Mouse (Mus musculus): Measurements from ENCODE around the gene Gm42420. TPM values are rescaled to one million over a fixed set of nuclear protein-coding genes. Genes with fewer than 3 reads are reported as not detected.

Gene Gm42420
- total and polyA plus RNA-seq, 3 experiments, result 0.66 to 2.6 (median 2.1) TPM

DNA sequence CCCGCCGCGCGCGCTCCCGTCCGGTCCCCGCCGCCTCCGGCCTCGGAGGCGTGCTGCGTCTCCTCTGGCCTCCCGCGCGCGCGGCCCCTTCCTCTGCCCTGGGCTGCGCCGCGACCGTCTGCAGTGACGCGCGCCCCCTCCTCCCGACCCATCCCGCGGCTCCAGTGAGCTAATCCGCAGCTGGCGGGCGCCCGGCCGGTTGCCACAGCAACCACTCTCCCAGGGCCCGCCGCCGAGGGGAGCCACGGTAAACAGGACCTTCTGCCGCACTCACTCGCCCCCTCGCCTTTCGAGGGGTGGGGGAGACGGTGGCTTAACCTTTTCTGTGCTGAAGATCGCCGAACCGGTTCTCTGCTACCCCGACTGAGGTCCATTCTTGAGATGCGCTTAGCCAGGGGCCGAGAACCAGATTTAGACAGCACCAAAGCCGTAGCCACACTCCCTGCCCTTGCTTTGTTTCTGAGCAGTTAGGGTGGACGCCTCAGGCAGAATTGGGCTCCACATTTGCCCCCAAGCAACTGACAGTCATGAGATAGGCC, 27.8 kb upstream of the Gm42420 start, which contains the start of gene Dennd2a (continued):
- TF ChIP-seq MAZ (IDR thresholded peaks at IDR 0.05; ENCODE audit: low read depth, low read length) (0 out of 2 replicates have a peak, but pooled peaks have one; percentile 23), ZMIZ1 (IDR thresholded peaks at IDR 0.05; ENCODE audit: low read depth, low read length) (no peak), SMC3 (IDR thresholded peaks at IDR 0.05; ENCODE audit: low read depth, low read length) (no peak), MAX (IDR thresholded peaks at IDR 0.05; ENCODE audit: low read length) (no peak), HCFC1 (IDR thresholded peaks at IDR 0.05; ENCODE audit: low read depth, low read length) (no peak), ZKSCAN1 (IDR thresholded peaks at IDR 0.05; ENCODE audit: borderline replicate concordance, low read depth, low read length) (no peak), ELF1 (IDR thresholded peaks at IDR 0.05; ENCODE audit: low read depth, low read length) (no peak), TCF12 (IDR thresholded peaks at IDR 0.05; ENCODE audit: low read depth, low read length) (0 out of 2 replicates have a peak, but pooled peaks have one; percentile 30), CTCF (conservative IDR thresholded peaks at IDR 0.05 in 1 of 2, IDR thresholded peaks at IDR 0.05 in 1 of 2; ENCODE audit: low read depth in 2 of 2, low read length in 2 of 2) (no peak), MEF2A (IDR thresholded peaks at IDR 0.05; ENCODE audit: borderline replicate concordance, low read depth, low read length) (0 out of 2 replicates have a peak, but pooled peaks have one; percentile 13), SIN3A (IDR thresholded peaks at IDR 0.05; ENCODE audit: low read length) (peak; percentile 48; the same call in 1 of the 2 replicates), UBTF (IDR thresholded peaks at IDR 0.05; ENCODE audit: low read depth, low read length) (no peak), POLR2AphosphoS2 (IDR thresholded peaks at IDR 0.05; ENCODE audit: low read depth, low read length) (no peak), EP300 (IDR thresholded peaks at IDR 0.05; ENCODE audit: low read length) (no peak)

DNA sequence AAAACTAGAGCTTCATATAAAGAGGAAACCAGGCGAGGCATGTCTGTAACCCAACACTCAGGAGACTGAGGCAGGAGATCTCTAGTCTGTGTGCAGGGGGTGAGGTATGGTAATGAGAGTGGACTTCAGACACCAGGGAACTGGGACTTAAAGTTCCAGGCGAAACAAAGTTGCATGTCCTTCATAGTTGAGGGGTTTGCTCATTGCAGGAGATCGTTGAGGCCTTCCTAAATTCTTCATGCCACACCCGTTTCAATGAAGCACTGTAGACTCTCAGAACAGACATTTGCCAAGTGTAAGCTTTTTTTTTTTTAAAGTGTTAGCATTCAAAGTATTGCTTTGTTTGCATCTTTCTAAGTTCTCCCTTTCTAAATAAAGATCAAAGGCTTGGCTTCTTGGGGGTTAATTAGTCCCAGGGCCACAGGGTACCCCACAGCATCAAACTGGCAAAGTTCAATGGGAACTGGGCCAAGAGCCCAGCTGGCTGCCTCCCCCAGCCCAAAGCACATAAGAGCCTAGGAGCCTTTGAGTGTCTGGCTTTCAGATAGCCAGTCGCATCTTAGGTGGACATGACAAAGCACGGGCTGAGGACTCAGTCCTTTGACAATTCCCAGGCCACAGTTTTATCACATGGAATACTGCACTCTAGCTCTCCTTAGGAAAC, 26.1 kb upstream of the Gm42420 start:
- no peak overlapping the region for H3K9ac ChIP-seq (ENCODE audit: insufficient read depth, low read depth)
- TF ChIP-seq RCOR1 (conservative IDR thresholded peaks at IDR 0.05; ENCODE audit: low read depth, low read length) (no peak), TCF12 (IDR thresholded peaks at IDR 0.05; ENCODE audit: low read depth, low read length) (no peak), POLR2AphosphoS2 (IDR thresholded peaks at IDR 0.05; ENCODE audit: low read depth, low read length) (no peak), UBTF (IDR thresholded peaks at IDR 0.05; ENCODE audit: low read depth, low read length) (no peak), MYC (IDR thresholded peaks at IDR 0.05; ENCODE audit: low read depth, low read length) (no peak), MEF2A (IDR thresholded peaks at IDR 0.05; ENCODE audit: borderline replicate concordance, low read depth, low read length) (no peak), CHD2 (IDR thresholded peaks at IDR 0.05; ENCODE audit: low read length) (no peak), CTCF (conservative IDR thresholded peaks at IDR 0.05 in 1 of 2, IDR thresholded peaks at IDR 0.05 in 1 of 2; ENCODE audit: low read depth in 2 of 2, low read length in 2 of 2) (no peak), NRF1 (IDR thresholded peaks at IDR 0.05; ENCODE audit: low read depth, low read length) (no peak), RAD21 (IDR thresholded peaks at IDR 0.05; ENCODE audit: low read depth, low read length) (no peak), ZNF384 (IDR thresholded peaks at IDR 0.05; ENCODE audit: low read depth, low read length) (no peak), MXI1 (IDR thresholded peaks at IDR 0.05; ENCODE audit: low read depth, low read length) (no peak), TBP (conservative IDR thresholded peaks at IDR 0.05; ENCODE audit: low read depth, low read length) (no peak), ETS1 (conservative IDR thresholded peaks at IDR 0.05; ENCODE audit: low read depth, low read length) (no peak)
- no peaks in the 10 kb centered on the region for H3K9me3 ChIP-seq (replicated peaks; ENCODE audit: low read length)
- H3K79me2 ChIP-seq (replicated peaks; ENCODE audit: control insufficient read depth, extremely low read depth, insufficient read depth, poor library complexity, severe bottlenecking), result no peaks in the 10 kb centered on the region
- no peak overlapping the region for H3K4me2 ChIP-seq (ENCODE audit: insufficient read depth, low read depth, poor library complexity, severe bottlenecking)
- H3K27me3 ChIP-seq (replicated peaks), result peaks cover 17% of the 10 kb centered on the region
- no peak overlapping the region for H3K27ac ChIP-seq (ENCODE audit: insufficient read depth, low read depth)
- H3K36me3 ChIP-seq (replicated peaks in 1 of 2; ENCODE audit: control insufficient read depth in 1 of 2, insufficient read depth in 1 of 2, low read length in 1 of 2), result no peaks in the 10 kb centered on the region
- no peak overlapping the region for H3K4me3 ChIP-seq (replicated peaks in 1 of 3; ENCODE audit: low read depth in 2 of 3, low read length in 2 of 3, poor library complexity in 1 of 3)
- H3K4me1 ChIP-seq (ENCODE audit: control insufficient read depth in 1 of 2, insufficient read depth in 2 of 2), result peaks cover 0 to 13% of the 10 kb centered on the region in 2 experiments; a peak in 2 of 4 replicates
- dilution Hi-C loops (cut with MboI; ENCODE audit: extremely low pct_ligation_motif_present, extremely low pct_unique_long_range_greater_than_20kb, low sequenced_read_pairs), result loop anchor here (25.0 kb wide), 1 partner anchor 97 kb away; no protein-coding TSS in a partner anchor
- in situ Hi-C loops (cut with MboI; ENCODE audit: low pct_ligation_motif_present, low pct_unique_long_range_greater_than_20kb, low sequenced_read_pairs), result no loop called here
- DNase-seq (ENCODE audit: extremely low read depth), result no peak
